Mouse (Mus musculus) hindbrain, embryonic 11.5 days (tissue): ENCODE results near the gene Usp31. TPM values are rescaled to one million over a fixed set of nuclear protein-coding genes. Genes with fewer than 3 reads are reported as not detected.

ENCODE experiments used
- ATAC-seq: fragments of 200-750 bp; cut with Nextera tagmentation; 2 replicates; pipeline ENCODE4 v1.8.0; 2017; ENCODE audit warnings: mild to moderate bottlenecking, moderate TSS enrichment, moderate library complexity; ENCODE audit not compliant: low FRiP score
- DNase-seq: peaks from one replicate; pipeline ENCODE4 v3.0.0-alpha.2; 2015; ENCODE audit warnings: low spot score
- H3K27ac ChIP-seq: fragments of 300-500 bp; sonication (generic); 2 replicates; pipeline ENCODE4 v1.5.1; 2014; ENCODE audit warnings: mild to moderate bottlenecking, low read depth, low read length
- H3K27me3 ChIP-seq: fragments of 300-500 bp; sonication (generic); 2 replicates; pipeline ENCODE4 v1.6.1; 2014; ENCODE audit warnings: mild to moderate bottlenecking, low read length, moderate library complexity, mixed read lengths; ENCODE audit not compliant: control insufficient read depth, insufficient read depth
- H3K36me3 ChIP-seq: fragments of 300-500 bp; sonication (generic); 2 replicates; pipeline ENCODE4 v1.6.1; 2014; ENCODE audit warnings: mild to moderate bottlenecking, low read length, moderate library complexity, mixed read lengths; ENCODE audit not compliant: control insufficient read depth, insufficient read depth
- H3K4me1 ChIP-seq: fragments of 300-500 bp; sonication (generic); replicated peaks from 2 replicates; pipeline ENCODE4 v1.6.1; 2014; ENCODE audit warnings: low read length, mixed read lengths; ENCODE audit not compliant: control insufficient read depth, insufficient read depth
- H3K4me2 ChIP-seq: fragments of 300-500 bp; sonication (generic); replicated peaks from 2 replicates; pipeline ENCODE4 v1.6.1; 2014; ENCODE audit warnings: mild to moderate bottlenecking, low read depth, low read length
- H3K4me3 ChIP-seq: fragments of 300-500 bp; sonication (generic); 2 replicates; pipeline ENCODE4 v1.5.1; 2014; ENCODE audit warnings: low read depth, low read length
- H3K9ac ChIP-seq: fragments of 300-500 bp; sonication (generic); 2 replicates; pipeline ENCODE4 v1.6.1; 2014; ENCODE audit warnings: low read depth, low read length
- H3K9me3 ChIP-seq: fragments of 300-500 bp; sonication (generic); 2 replicates; pipeline ENCODE4 v1.6.1; 2016; ENCODE audit warnings: low read length; ENCODE audit not compliant: control insufficient read depth
- WGBS: fragments of 180-500 bp; shearing (Covaris S2); extraction: QIAGEN DNeasy Blood & Tissue Kit; methylation state at CpG from one replicate; pipeline ENCODE4 v1.1.7; 2014; 5-methylcytosine and 5-hydroxymethylcytosine counted together
- polyA plus RNA-seq: library from polyadenylated mRNA; unstranded; fragments of >200 nt; fragmentation: Nextera tagmentation; extraction: Ambion mirVana; gene quantifications from 2 replicates; pipeline ENCODE4 v1.2.1, GENCODE M21; 2014

Usp31 gene
- polyA plus RNA-seq, 1 experiment from 2014 or later, result 4.7 TPM

DNA sequence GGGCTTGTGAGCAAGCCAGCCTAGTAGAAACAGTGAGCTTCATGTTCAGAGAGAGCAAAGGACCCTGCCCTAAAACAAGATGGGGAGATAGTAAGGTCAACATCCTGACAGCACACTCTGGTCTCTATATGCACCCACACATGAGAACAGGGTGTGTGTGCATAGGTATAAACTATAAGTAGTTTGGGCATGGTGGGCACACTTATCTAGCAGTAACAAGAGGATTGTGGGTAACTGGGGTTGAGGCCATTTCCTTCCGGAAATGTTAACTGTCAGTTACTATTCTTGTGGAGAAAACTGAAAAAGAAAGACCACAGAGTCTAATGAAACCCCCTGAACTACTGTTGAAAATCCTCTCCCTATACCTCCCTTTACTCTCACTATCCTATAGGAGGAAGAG is 112.4 kb downstream of the Usp31 start:
- ATAC-seq, result no peak

More for the DNA sequence above, 112.4 kb downstream of the Usp31 start:
- no peak overlapping the region for H3K4me3 ChIP-seq
- no peaks in the 10 kb centered on the region for H3K36me3 ChIP-seq
- WGBS, result 81% methylated on average over 1 of the region's 1 CpGs
- H3K4me2 ChIP-seq, result no peak overlapping the region
- no peak for DNase-seq
- H3K27ac ChIP-seq, result no peak overlapping the region
- no peak overlapping the region for H3K9ac ChIP-seq
- H3K27me3 ChIP-seq, result no peaks in the 10 kb centered on the region
- no peaks in the 10 kb centered on the region for H3K4me1 ChIP-seq
- no peaks in the 10 kb centered on the region for H3K9me3 ChIP-seq

Other genes with a start within 250 kb of the Usp31 start
- 0.17 and 0.22 TPM in 2 replicates for gene Scnn1g, start 27.2 kb upstream of the Usp31 start, polyA plus RNA-seq
- gene Scnn1b, start 157.8 kb upstream of the Usp31 start, polyA plus RNA-seq, result 0.07 and 0.14 TPM in 2 replicates